13 mouse cellular contexts compared by ENCODE assay signal in genomic region chr9:9547570-9547969, GRCm38 (mm10).
A peak's percentile ranks its signal among the peaks of the same experiment; 100 is the strongest.
DNase-seq lines count a peak whose midpoint lies in the region; ATAC-seq and TF ChIP-seq lines count a peak whose summit lies in the region.
"Had no signal": no experiment of that assay in that cellular context is flagged by ENCODE, and none has a peak within 500 bp of the region (broad histone marks: within the 10 kb centered on the region; RNA-seq: fewer than 3 reads in every experiment).

No protein-coding gene starts in this region.

- ATAC-seq in forebrain, embryonic 14.5 days: peak; percentile 46; the same call in 1 of the 2 replicates
- no peak for ATAC-seq in forebrain, postnatal 0 days

- peak; percentile 42 for DNase-seq in forebrain, embryonic 14.5 days (ENCODE audit: low spot score)
- DNase-seq in forebrain, postnatal 0 days: no peak
- peak; percentile 10 for DNase-seq in urinary bladder, postnatal 14 days (ENCODE audit: low spot score)
- DNase-seq in urinary bladder, adult 2 months (ENCODE audit: low spot score): no peak
- DNase-seq in left cerebral cortex, postnatal 25 days (ENCODE audit: low spot score in 2 of 2): peak; percentile 11 to 71
- DNase-seq in telencephalon, adult 2 months (ENCODE audit: low read depth, low spot score): peak; percentile 50
- no peak for DNase-seq in Muller cell, postnatal 12 days (ENCODE audit: inconsistent ontology term)
- no peak for DNase-seq in B cell, adult 2 months
- DNase-seq: adrenal gland, postnatal 10 days; heart, postnatal 14 days; kidney, postnatal 14 days; thymus, postnatal 14 days had no signal

- H3K4me1 ChIP-seq in forebrain, embryonic 14.5 days (ENCODE audit: control insufficient read depth, insufficient read depth, low read length): no peaks in the 10 kb centered on the region; the same call in 1 of the 2 replicates
- H3K4me1 ChIP-seq in forebrain, postnatal 0 days (ENCODE audit: insufficient read depth): no peaks in the 10 kb centered on the region
- H3K4me1 ChIP-seq: embryonic facial prominence, embryonic 13.5 days had no signal

- H3K27ac ChIP-seq in forebrain, embryonic 14.5 days (ENCODE audit: low read depth, low read length): no peak overlapping the region
- no peak overlapping the region for H3K27ac ChIP-seq in forebrain, postnatal 0 days (ENCODE audit: low read depth, low read length)
- H3K27ac ChIP-seq: embryonic facial prominence, embryonic 13.5 days had no signal

- H3K9ac ChIP-seq in forebrain, embryonic 14.5 days (ENCODE audit: low read length): no peak overlapping the region
- H3K9ac ChIP-seq in forebrain, postnatal 0 days: no peak overlapping the region
- H3K9ac ChIP-seq: embryonic facial prominence, embryonic 13.5 days had no signal

- H3K27me3 ChIP-seq in forebrain, embryonic 14.5 days (replicated peaks; ENCODE audit: control insufficient read depth, insufficient read depth, low read length): no peaks in the 10 kb centered on the region
- H3K27me3 ChIP-seq in forebrain, postnatal 0 days (ENCODE audit: insufficient read depth, low read length): no peaks in the 10 kb centered on the region
- H3K27me3 ChIP-seq: embryonic facial prominence, embryonic 13.5 days had no signal

- H3K4me2 ChIP-seq in forebrain, embryonic 14.5 days (ENCODE audit: low read length): no peak overlapping the region
- H3K4me2 ChIP-seq in forebrain, postnatal 0 days (ENCODE audit: low read depth): no peak overlapping the region
- H3K4me2 ChIP-seq: embryonic facial prominence, embryonic 13.5 days had no signal

- no peak for TF ChIP-seq CTCF in forebrain, postnatal 0 days (IDR thresholded peaks at IDR 0.05; ENCODE audit: low read depth)

- no peaks in the 10 kb centered on the region for H3K9me3 ChIP-seq in forebrain, embryonic 14.5 days (replicated peaks; ENCODE audit: control insufficient read depth, low read length)
- H3K9me3 ChIP-seq in forebrain, postnatal 0 days (ENCODE audit: low read length): no peaks in the 10 kb centered on the region
- H3K9me3 ChIP-seq: embryonic facial prominence, embryonic 13.5 days had no signal

- 58% methylated on average over 3 of the region's 3 CpGs for WGBS in forebrain, embryonic 14.5 days
- WGBS in forebrain, postnatal 0 days: 55% methylated on average over 3 of the region's 3 CpGs

- intact Hi-C loops in left cerebral cortex, postnatal 25 days (cut with DNase I): no loop called here

- no peaks in the 10 kb centered on the region for H3K36me3 ChIP-seq in forebrain, embryonic 14.5 days (ENCODE audit: control insufficient read depth, insufficient read depth, low read length)
- H3K36me3 ChIP-seq in forebrain, postnatal 0 days (ENCODE audit: insufficient read depth): no peaks in the 10 kb centered on the region
- H3K36me3 ChIP-seq: embryonic facial prominence, embryonic 13.5 days had no signal

- no peak overlapping the region for H3K4me3 ChIP-seq in forebrain, embryonic 14.5 days (ENCODE audit: low read depth, low read length)
- no peak overlapping the region for H3K4me3 ChIP-seq in forebrain, postnatal 0 days (ENCODE audit: low read depth, low read length)
- H3K4me3 ChIP-seq: embryonic facial prominence, embryonic 13.5 days had no signal

Comparison
In these comparisons a context has a peak if more than half of its experiments do, and no peak if none do; other contexts are left out.
1. DNase-seq: peak in forebrain, embryonic 14.5 days (single experiment), urinary bladder, postnatal 14 days (single experiment), left cerebral cortex, postnatal 25 days (2 of 2) and telencephalon, adult 2 months (single experiment); none in forebrain, postnatal 0 days (single experiment), urinary bladder, adult 2 months (single experiment), Muller cell, postnatal 12 days (single experiment) and B cell, adult 2 months (0 of 2).